Mouse (Mus musculus) A20 (cell line): ENCODE measurements around the gene Uchl1.

Experiments used
- DNase-seq: peaks from one replicate; pipeline ENCODE4 v3.0.0-alpha.2; 2011; ENCODE audit warnings: low read depth, low spot score

The Uchl1 gene

DNA sequence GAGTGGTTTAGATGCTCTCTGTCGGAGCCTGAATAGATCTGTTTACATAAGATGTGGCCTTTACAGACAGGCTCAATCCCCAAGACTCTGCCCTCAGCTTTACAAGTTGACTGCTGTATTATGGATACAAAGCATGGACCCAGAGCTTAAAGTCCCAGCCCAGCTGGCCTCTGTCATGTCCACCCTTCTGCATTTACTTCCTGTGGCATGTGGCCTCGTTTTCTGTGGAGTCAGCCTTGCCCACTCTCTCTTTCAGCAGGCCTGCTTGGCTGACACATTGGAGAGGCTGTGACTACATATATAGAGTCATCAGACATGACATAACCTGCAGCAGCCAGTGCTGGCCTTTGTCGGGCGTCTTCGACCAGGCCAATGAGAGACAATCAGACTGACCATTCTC, 32.0 kb downstream of the Uchl1 start:
- DNase-seq, result no peak

DNA sequence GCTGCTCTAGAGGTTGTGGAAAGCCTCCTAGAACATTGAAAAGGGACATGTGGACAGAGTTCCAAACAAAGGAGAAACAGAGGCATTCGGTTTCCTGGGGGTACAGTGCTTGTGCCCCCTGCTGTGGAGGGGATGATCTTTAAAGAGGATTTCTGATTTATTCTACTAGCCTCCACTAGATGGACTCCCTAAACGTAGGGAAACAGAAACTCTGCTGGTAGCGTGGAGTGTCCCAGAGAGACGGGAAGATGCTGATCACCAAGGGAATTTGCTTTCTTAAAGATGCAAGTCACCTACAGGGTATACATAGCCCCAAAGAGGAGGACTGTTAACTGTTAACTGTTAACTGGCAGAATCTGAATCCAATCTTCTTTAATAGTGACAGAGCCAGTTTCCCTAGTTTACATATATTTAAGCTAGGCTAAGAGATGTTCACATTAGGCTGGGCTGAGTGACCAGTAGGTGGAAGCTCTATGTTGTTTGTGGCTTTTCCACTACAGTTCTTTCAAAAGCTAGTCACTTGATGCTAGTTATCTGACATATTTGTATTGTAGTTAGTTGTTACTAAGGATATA, 34.6 kb downstream of the Uchl1 start:
- no peak for DNase-seq

DNA sequence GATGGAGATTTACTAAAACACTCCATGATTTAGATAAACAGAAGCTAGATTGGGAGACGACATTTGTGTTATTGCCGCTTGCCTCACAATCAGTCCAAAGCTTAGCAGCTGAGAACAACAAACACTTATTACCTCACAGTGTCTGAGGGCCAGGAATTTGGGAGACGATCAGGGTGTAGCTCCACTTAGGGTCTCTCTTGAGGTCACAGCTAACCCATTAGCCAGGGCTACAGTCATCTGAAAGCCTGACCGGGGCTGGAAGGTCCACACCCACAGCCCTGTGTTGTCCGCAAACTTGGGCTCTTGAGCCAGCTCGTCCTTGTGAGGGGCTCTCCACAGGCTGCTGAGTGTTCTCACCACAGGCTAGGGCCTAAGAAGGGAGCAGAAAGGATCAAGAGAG, 36.9 kb downstream of the Uchl1 start:
- no peak for DNase-seq

DNA sequence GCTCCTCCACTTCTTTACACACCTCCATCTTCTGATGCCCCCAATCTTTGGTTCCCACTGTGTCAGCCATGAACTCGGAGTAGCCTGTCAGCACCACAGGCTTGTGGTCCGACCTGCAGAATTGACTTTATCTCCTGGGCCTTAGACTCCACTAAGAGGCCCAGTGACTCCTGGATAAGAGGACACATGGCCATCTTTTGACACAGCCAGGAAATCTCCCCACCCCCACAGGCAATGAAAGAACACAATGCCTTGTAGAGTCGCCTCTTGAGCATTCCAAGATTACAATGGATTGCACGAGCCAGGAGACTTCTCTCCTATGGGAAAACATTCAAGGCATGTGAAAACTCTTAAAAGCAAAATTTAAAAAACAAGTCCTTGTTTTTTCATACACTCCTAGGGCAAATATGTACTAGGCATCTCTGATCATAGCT, 39.6 kb downstream of the Uchl1 start:
- no peak for DNase-seq

DNA sequence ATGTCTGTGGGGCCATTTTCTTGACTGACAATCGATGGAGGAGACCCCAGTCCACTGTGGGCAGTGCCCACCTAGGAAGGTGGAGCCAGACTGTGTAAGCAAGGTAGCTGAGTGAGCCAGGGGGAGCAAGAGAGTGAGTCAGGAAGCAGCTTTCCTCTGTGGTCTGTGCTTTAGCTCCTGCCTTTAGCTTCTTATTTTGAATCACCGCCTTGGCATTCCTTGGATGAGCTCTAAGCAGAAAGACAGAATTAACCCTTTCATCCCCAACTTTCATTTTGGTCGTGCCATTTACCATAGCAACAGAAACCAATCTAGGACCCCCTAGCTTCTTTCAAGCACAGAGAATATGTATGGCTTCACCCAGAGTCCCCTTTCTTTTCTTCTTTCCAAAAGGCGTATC, 42.0 kb downstream of the Uchl1 start:
- no peak for DNase-seq

DNA sequence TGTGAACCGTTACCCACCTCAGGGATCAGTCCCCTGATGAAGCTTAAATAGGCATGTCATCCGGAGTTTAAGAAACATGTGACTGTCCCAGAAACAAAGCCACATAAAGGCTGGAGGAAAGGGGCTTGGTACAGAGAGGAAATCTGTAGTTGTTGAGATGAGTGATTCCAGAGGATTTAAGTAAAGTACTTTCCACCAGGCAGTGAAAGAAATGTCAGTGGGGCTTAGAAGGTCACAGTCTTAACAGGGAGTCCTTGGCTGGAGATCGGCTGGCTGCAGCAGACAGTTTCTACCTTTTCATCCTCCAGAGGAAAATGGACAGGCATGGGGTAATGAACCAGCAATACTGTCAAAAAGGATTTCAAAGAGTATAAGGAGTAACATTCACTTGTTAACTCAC, 42.5 kb downstream of the Uchl1 start:
- DNase-seq, result no peak

DNA sequence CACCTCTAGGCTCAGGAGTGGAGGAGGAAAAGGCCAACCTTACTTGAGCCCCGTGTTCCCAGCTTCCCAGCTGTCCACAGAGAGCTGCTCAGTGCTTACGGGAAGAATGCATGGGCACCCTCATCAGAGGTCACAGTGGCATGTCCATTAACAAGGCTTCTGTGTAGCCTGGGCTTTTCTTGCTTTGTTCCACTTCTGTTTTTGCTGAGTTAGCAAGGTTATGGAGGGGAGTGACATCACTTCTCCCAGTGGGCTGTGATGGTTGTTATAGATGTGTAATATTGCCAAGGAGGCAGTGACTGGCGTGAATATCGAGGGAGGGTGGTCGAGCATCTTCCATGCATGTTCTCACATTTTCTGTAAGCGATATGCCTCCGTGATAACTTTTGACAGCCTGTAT, 43.0 kb downstream of the Uchl1 start:
- no peak for DNase-seq

DNA sequence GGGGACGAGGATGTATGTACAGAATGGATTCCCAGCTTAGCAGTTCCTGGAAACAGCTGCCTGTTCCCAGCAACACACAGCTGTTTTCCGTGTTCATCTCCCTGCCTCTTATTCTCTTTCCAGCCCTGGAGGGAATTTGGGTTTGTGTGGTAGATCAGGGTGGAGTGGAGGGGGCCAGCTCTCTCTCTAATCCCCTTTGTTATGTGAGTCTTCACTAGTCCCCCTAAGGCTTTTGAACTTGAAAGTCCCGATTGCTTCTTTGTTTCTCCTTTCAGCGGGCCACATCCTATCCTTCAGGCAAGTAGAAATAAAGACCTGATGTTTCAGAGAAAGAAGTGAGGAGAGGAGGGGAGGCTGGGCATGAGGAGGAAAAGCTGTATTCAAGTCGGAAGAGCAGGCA, 45.0 kb downstream of the Uchl1 start:
- DNase-seq, result no peak

DNA sequence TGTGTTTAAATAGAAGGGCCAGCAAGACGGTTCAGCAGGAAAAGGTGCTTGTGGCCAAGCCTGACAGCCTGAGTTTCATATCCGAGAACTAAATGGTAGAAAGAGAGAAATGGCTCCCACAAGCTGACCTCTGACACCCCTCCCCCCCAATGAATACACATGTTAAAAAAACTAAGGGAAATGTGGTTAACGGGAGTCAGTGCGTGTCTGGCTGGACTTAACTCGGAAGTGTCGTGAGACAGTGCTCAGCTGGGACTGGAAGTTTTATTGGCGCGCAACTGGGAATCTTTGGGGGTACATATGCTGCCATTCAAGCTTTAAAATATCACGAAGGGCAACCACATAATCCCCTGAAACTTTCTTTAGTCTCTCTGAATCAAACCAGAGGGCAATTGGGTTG, 46.7 kb downstream of the Uchl1 start:
- DNase-seq, result no peak

DNA sequence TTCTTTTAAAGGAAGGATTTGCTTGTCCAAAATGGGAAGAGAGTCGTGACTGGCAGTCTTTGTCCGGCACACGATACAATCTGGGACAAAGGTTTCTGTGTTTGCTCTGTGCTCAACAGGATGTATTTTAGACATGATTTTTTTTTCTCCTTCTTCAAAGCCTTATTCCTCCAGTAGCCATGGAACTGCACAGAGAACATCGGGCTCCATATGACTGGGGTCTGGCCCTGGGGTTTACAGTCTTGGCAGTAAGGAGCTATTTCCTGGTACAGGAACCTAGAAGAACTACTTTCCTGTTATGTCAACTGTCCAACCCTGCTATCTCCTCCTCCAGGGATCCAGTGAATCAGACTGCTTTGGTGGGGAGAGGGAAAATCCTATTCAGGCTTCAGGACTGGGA, 47.1 kb downstream of the Uchl1 start:
- no peak for DNase-seq

DNA sequence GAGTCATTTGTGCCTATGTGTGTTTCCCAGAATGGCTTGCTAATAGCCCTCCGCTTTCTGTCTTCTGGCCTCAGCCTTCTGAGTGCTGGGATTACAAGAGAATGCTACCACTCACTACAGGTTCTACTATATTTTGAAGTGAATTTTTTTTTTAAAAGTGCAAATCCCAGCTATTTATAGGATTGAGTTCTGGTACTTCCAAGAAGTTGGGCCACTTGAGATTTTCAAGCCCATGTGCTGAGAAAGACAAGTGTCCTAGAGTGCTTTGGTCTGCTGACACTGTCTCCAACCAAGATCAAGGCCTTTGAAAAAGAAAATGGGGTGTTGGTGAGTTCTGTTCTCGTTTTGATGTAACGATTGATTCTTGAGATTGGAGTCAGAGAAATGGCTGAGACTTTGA, 47.7 kb downstream of the Uchl1 start:
- DNase-seq, result no peak

DNA sequence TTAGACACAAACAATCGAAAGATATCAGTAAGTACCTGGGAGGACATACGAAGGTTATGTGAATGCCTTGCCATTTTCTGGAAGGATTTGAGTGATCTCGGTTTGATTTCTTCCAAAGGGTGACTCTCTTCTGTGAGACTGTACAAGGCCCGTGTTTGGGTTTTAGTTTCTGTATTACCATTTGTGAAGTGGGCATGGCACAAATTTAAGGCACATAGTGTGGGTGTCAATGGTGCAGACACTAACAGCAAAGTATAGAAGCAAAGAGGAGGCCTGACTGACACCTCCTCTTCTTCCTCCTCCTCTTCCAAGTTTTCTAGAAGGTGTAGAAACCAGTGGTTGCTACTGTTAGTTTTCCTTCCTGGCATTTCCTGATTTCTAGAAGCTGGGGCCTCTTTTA, 53.4 kb downstream of the Uchl1 start:
- DNase-seq, result no peak

DNA sequence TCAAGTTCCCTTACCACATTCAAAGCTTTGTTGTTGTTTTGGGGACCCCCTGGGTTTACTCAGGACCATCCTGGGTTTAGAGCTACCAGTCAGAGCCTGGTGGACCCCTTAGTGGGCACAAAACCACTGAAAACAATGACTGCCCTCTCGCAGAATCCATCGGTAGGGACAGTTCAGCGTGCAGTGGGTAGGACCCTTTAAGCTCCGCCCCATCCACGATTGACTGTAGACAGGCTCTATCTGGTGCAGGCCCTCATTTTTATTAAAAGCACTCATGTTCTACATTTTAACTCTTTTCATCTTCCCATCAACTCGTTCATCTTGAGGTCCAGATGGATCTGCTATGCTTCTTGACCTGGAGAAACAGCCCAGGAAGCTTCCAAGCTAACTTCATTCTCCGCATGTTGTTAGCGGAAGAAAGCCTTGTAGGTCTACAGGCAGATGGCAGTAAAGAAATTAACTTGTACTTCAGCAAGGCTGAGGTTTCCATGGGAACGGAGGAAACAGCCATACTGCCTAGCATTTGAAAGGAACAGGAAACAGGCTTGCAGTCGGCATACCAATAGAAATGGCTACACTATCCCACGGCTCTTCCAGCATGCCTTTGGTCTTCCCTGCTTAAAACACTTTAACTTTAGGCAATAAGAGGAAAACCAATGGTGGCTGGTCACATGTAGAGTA, 54.9 kb downstream of the Uchl1 start:
- no peak for DNase-seq

DNA sequence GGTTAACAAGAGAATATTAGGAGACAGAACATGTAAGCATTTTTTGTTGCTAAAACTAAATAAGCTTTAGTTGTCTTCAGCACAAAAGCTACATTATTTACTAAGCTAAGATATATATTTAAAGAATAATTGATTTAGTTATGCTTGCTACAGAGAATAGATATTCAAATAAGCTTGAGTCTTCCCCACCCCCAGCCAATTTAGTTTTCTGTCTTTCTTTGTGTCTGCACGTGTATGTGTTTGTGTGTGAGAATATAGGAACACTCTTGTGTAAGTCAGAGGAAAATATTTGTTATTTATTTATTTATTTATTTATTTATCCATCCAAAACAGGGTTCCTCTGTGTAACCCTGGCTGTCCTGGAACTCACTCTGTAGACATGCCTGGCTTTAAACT, 55.4 kb downstream of the Uchl1 start:
- DNase-seq, result no peak

DNA sequence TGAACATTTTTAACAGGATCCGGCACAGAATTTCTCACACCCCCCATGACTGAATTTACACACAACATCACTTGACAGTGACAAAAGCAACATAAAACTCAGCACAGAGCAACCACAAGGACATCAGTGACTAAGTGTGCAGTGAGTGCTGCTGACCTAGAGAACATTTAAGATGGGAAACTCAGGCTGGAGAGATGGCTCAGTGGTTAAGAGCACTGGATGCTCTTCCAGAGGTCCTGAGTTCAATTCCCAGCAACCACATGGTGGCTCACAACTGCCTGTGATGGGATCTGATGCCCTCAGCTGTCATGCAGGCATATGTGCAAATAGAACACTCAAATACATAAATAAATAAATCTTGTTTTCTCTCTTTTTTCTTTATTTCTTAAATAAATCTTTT, 57.7 kb downstream of the Uchl1 start:
- no peak for DNase-seq
